Mouse (Mus musculus) heart, adult 8-10 months (tissue): ENCODE data around the gene Dhrs7b. TPM values are rescaled to one million over a fixed set of nuclear protein-coding genes. Genes with fewer than 3 reads are reported as not detected.

Experiments
- DNase-seq: peaks from one replicate; pipeline ENCODE4 v3.0.0; 2022; ENCODE audit warnings: low spot score
- total RNA-seq, 4 experiments: library from RNA; stranded (reverse); gene quantifications; 2 replicates each; pipeline ENCODE4 v1.2.4; 2022

The Dhrs7b gene
- total RNA-seq, 4 experiments from 2014 or later, result 19.9 to 23.9 (median 21.3) TPM

DNA sequence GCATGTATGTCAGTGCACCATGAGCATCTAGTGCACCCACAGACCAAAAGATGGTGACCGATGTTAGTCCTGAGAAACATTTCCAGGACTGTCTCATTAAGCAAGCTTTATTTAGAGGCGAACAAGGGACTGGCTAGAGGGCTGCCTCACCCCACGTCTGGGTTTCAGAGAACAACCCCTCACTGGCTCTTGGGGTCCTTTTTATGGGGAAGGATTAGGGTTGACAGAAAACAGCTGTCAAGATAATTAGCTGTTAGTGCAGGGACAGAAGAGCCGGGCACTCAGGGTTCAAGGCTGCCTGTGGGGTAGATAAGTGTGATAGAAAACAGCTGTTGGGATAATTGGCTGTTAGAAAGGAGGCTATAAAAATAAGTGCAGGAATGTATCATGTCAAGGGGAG, 65.5 kb downstream of the Dhrs7b start:
- DNase-seq, result no peak

DNA sequence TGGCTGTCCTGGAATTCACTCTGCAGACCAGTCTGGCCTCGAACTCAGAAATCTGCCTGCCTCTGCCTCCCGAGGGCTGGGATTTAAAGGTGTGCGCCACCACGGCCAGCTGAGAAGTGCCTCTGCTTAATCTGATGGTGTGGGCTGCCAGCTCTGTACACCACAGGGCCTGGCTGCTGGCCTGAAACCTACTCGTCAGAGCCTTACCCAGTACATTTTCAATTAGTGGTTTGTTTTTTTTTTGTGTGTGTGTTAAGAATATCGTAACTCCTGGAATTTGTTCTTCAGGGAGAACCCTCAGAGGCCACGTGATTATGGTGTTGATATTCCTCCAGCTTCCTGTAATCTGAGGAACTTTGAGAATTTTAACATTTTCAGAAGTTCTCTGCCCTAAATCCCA, 71.6 kb downstream of the Dhrs7b start:
- DNase-seq, result no peak

DNA sequence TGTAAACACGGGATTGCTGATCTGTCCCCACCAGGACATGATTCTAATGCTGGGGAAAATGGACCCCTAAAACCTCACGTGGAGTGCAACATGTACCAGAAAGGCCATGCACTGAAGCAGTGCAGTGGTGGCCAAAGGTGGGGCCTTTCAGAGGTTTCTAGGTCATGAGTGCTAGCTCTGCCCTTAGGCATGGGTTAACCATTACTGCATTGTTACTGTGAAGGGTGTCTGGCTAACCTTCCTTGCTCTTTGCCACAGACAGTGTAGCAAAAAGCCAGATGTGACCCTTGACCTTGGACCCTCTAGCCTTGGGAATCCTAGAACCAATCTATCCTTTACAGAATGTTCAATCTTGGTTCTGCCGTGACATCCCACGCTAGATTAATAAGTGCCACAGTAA, 72.1 kb downstream of the Dhrs7b start:
- DNase-seq, result no peak

DNA sequence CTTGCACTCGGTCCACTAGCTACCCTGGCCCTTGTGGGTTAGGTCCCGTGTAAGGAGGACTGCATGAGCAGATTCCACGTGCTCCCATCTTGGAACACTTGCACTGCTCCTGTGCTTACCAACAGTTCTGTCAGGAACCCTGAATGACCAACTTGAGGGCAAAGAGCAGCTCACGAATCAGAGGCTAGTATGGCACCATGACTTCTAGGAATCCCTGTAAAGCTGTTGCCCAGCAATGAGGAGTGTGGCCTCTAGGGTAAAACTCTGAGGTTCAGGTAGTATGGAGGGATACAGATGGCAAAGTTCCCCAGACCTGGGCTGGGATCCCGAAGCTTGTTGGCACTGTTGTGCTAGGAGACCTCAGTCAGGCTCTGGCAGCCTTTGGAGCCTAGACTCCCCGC, 73.2 kb downstream of the Dhrs7b start:
- no peak for DNase-seq

DNA sequence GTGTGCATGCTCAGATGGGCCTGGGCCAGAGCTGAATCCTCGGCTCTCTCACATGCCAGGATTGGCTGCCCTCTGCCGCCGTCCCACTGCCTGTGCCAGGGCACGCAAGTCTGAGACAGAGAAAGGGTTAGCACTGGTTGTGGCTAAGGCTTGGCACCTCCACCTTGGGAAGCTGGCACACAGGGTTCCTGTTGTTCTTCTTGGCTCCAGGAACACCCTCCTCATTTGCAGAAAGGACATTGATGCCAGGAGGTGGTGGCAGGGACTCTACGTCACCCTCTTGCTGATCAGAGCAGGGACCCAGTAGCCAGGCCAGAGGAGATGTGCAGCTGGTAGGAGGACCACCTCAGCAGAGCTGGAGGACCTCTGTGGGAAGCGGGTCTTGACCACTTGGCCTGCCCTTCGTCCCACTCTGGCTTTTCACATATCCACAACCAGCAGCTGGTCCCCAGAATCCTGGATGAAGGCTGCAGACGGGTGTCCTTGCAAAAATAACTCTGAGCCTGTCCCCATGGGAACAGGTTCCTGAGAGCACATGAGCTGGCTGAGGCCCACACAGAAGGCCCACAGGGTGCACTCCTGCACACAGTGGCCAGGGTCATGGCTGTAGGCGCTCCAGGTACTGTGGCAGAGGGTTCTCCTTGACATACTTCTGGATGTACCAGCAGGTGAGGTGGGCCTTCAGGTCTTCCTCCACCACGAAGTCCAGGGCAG, 75.1 kb downstream of the Dhrs7b start:
- no peak for DNase-seq

DNA sequence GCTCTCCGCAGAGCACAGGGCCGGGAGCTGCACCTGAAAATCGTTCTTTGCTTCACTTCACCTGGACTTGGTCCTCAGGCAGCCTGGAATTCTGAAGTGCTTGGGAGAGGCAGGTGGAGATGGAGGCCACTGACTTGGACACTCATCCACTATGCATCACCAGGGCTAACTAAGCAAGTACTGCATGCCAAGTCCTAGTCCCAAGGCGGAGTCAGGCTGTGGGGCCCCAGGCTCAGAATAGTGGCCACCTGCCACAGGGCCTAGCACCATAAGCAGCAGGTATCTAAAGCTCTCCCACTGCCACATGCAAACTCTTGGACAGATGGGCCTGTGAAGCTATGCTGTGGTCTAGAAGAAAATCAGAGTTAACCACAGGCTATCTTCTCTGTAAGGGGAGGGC, 76.0 kb downstream of the Dhrs7b start:
- DNase-seq, result no peak

DNA sequence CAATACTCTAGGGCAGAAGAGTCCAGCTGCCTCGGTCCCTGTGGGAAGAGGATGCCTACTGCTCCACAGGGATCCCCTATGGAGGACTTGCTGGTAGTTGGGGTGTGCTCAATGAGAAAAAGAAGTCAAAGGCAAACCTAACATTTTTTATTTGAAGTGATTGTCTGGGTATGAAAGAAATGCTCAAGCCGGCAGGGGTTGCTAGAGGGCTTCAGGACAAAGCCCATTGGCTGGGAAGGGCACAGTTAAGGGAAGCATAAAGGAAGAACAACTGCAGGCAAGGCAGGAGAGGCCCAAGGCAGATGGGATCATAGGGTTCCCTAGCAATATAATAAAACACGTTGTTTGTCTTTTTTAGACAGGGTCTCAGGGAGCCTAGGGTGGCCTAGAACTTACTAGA, 77.6 kb downstream of the Dhrs7b start:
- no peak for DNase-seq

DNA sequence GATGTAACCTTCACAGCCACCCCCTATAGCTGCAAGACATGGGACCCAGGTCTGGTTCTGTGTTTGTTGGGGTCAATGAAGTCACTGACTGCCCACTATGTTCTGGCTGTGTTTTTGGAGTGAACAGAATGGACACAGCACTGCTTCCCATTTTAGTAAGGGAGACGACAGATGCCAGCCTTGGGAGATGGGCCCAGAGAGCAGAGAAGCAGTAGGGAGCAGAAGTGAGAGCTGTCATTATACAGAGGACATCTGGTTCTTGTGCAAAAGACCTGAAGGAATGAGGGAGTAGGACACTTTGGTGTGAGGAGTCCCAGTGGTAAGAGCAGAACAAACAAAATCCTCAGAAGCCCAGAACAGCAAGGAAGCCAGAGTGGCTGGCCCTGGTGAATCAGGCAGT, 79.2 kb downstream of the Dhrs7b start:
- no peak for DNase-seq

Other genes with a start within 250 kb of the Dhrs7b start
- 10 to 100 TPM; 11.0 to 14.5 (median 11.9) TPM for gene Llgl1, start 130.9 kb upstream of the Dhrs7b start, total RNA-seq
- 100 to 1,000 TPM; 124 to 147 (median 134) TPM for gene Flii, start 103.4 kb upstream of the Dhrs7b start, total RNA-seq
- 10 to 100 TPM; 37.3 to 51.5 (median 39.8) TPM for gene Mief2, start 102.2 kb upstream of the Dhrs7b start, total RNA-seq
- gene Top3a, start 53.3 kb upstream of the Dhrs7b start, total RNA-seq, result 1 to 10 TPM; 3.9 to 6.1 (median 4.8) TPM
- gene Smcr8, start 53.1 kb upstream of the Dhrs7b start, total RNA-seq, result 10 to 100 TPM; 14.0 to 18.0 (median 15.8) TPM
- gene Shmt1, start 18.9 kb upstream of the Dhrs7b start, total RNA-seq, result 10 to 100 TPM in 2 of 4 experiments, 1 to 10 TPM in 2; 6.4 to 16.4 (median 10.4) TPM
- 10 to 100 TPM; 29.8 to 35.3 (median 31.1) TPM for gene Tmem11, start 48.6 kb downstream of the Dhrs7b start, total RNA-seq
- 10 to 100 TPM in 2 of 4 experiments, 1 to 10 TPM in 2; 8.6 to 15.0 (median 11.0) TPM for gene Natd1, start 84.1 kb downstream of the Dhrs7b start, total RNA-seq
- gene Map2k3, start 101.4 kb downstream of the Dhrs7b start, total RNA-seq, result 10 to 100 TPM; 74.6 to 80.8 (median 77.0) TPM
- 10 to 100 TPM; 23.1 to 32.7 (median 25.0) TPM for gene Kcnj12, start 191.9 kb downstream of the Dhrs7b start, total RNA-seq